Mouse (Mus musculus): ENCODE results near the gene Fitm2.

GRCm38 (mm10) chr2:163418841-163419345, 53.5 kb downstream of the Fitm2 start:
- TF ChIP-seq CTCF (IDR thresholded peaks at IDR 0.05; ENCODE audit: control insufficient read depth, insufficient read depth, insufficient read length) (no peak), MYOG (IDR thresholded peaks at IDR 0.05; ENCODE audit: control insufficient read depth, extremely low read depth, insufficient read length) (no peak), CEBPB (IDR thresholded peaks at IDR 0.05; ENCODE audit: low read depth) (no peak), MAX (IDR thresholded peaks at IDR 0.05) (no peak), USF1 (IDR thresholded peaks at IDR 0.05; ENCODE audit: low read depth) (no peak)

Data from C2C12 (cell line).